Mouse (Mus musculus) ES-Bruce4 (cell line): ENCODE data around the gene Ldb3.

ENCODE experiments used
- CTCF ChIP-seq: IDR thresholded peaks from one replicate; pipeline ENCODE4 v1.8.1; 2011; ENCODE audit warnings: low read depth, low read length
- EP300 ChIP-seq: IDR thresholded peaks from 2 replicates; pipeline ENCODE4 v1.6.1; 2011; ENCODE audit warnings: low read depth, low read length; ENCODE audit not compliant: insufficient read depth
- POLR2A ChIP-seq: IDR thresholded peaks from one replicate; pipeline ENCODE4 v1.8.1; 2011; ENCODE audit warnings: low read length; ENCODE audit not compliant: insufficient read depth

DNA sequence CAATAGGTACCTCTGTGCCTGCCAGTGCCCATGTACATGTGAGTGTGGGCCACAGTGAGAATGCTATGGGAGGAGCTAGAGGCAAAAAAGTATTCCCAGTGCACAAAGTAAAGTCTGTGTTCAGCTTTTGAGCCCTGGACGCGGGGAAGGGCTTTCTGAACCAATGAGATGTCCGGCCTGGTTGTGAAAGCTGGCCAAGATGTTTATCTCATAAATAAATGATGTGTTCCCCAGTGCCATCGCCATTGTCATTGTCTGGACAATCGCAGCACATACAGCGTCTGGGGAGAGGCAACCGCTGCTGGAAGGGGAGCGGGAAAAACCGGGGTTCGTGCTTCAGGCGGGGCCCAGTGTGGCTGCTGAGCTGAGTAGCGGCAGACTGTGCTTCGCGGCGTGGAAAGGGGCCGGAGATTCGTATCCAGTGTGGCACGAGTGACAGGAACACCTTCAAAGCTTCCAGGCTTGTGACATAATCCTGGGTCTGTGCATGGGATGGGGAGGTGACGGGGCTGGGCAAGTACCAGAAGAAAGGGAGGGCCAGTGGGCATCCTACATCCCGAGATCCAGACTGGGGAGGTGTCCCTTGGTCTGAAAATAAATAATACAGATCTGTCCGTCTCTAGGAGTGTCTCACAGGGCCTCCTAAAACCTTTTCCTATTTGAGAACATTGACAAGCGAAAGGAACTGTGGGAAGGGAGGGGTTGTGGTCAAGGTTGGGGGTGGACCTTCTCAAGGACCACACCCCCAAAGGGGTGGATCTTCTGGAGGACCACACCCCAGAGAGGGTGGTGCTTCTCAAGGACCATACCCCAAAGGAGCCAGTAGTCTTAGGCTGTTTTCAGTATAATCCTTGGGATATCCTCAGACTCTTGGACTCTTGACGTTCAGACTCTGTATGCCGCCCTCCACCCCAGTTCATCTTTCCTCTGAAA lies 2.5 kb upstream of the Ldb3 start:
- no peak for TF ChIP-seq CTCF
- no peak for TF ChIP-seq POLR2A
- TF ChIP-seq EP300, result no peak
